Mouse (Mus musculus): ENCODE data around the gene Hspa12b. TPM values are rescaled to one million over a fixed set of nuclear protein-coding genes. Genes with fewer than 3 reads are reported as not detected.
A peak's percentile ranks its signal among the peaks of the same experiment; 100 is the strongest.

Hspa12b gene
- polyA plus RNA-seq, 1 experiment from 2014 or later, result 0.65 TPM

- H3K4me3 ChIP-seq (ENCODE audit: low read depth, low read length), result peak overlapping the region; percentile 58
- no peak for ATAC-seq
- WGBS (ENCODE audit: insufficient replicate concordance), result 37% methylated on average over 26 of the region's 26 CpGs
- H3K9ac ChIP-seq (replicated peaks), result peak overlapping the region; percentile 71
- no peak for DNase-seq
- 0 out of 2 replicates have a peak, but pooled peaks cover 4% of the 10 kb centered on the region for H3K36me3 ChIP-seq (replicated peaks; ENCODE audit: insufficient read depth, low read length)
- H3K27ac ChIP-seq (ENCODE audit: low read depth), result peak overlapping the region; percentile 88
- peaks cover 58% of the 10 kb centered on the region for H3K4me1 ChIP-seq (ENCODE audit: insufficient read depth)
- TF ChIP-seq CTCF (IDR thresholded peaks at IDR 0.05; ENCODE audit: low read depth), result no peak
- no peak for TF ChIP-seq EP300 (IDR thresholded peaks at IDR 0.05; ENCODE audit: low read depth)
- no peaks in the 10 kb centered on the region for H3K9me3 ChIP-seq (ENCODE audit: low read length)
- peaks cover under 1% of the 10 kb centered on the region; the same call in 1 of the 2 replicates for H3K27me3 ChIP-seq (ENCODE audit: insufficient read depth, low read length)
- peak overlapping the region; percentile 90 for H3K4me2 ChIP-seq (ENCODE audit: low read depth, low read length)
Measured at GRCm38 (mm10) chr2:131178828-131179245, 51.8 kb downstream of the Hspa12b start.

GRCm38 (mm10) chr2:131179246-131179886 lies 52.3 kb downstream of the Hspa12b start:
- under 1% methylated on average over 64 of the region's 67 CpGs for WGBS (ENCODE audit: insufficient replicate concordance)
- Histone ChIP-seq H3K27ac (ENCODE audit: low read depth) (peak overlapping the region; percentile 88), H3K27me3 (ENCODE audit: insufficient read depth, low read length) (no peaks in the 10 kb centered on the region; the same call in 1 of the 2 replicates), H3K9ac (replicated peaks) (peak overlapping the region; percentile 71), H3K36me3 (replicated peaks; ENCODE audit: insufficient read depth, low read length) (0 out of 2 replicates have a peak, but pooled peaks cover 4% of the 10 kb centered on the region), H3K4me3 (ENCODE audit: low read depth, low read length) (peak overlapping the region; percentile 58), H3K4me1 (ENCODE audit: insufficient read depth) (peaks cover 54% of the 10 kb centered on the region), H3K9me3 (ENCODE audit: low read length) (no peaks in the 10 kb centered on the region), H3K4me2 (ENCODE audit: low read depth, low read length) (peak overlapping the region; percentile 90)
- no peak; the same call in none of the 2 replicates for TF ChIP-seq CTCF (IDR thresholded peaks at IDR 0.05; ENCODE audit: low read depth)
- no peak for TF ChIP-seq EP300 (IDR thresholded peaks at IDR 0.05; ENCODE audit: low read depth)
- DNase-seq (peak; percentile 73), ATAC-seq (peak; percentile 78)

GRCm38 (mm10) chr2:131179990-131180587 lies 53.0 kb downstream of the Hspa12b start, which contains the start of gene Cenpb:
Gene Cenpb (minus strand): TSS chr2:131180067.
- DNase-seq (peak; percentile 88), ATAC-seq (peak; percentile 90)
- H3K36me3 ChIP-seq (replicated peaks; ENCODE audit: insufficient read depth, low read length), result 0 out of 2 replicates have a peak, but pooled peaks cover 4% of the 10 kb centered on the region
- H3K27me3 ChIP-seq (ENCODE audit: insufficient read depth, low read length), result no peaks in the 10 kb centered on the region
- peak within 1 kb of the TSS; percentile 90 for H3K4me2 ChIP-seq (ENCODE audit: low read depth, low read length)
- H3K4me1 ChIP-seq (ENCODE audit: insufficient read depth), result peaks cover 47% of the 10 kb centered on the region
- 5% methylated on average over 36 of the region's 57 CpGs for WGBS (ENCODE audit: insufficient replicate concordance)
- H3K9ac ChIP-seq (replicated peaks), result peak within 1 kb of the TSS; percentile 71
- H3K9me3 ChIP-seq (ENCODE audit: low read length), result no peaks in the 10 kb centered on the region
- H3K27ac ChIP-seq (ENCODE audit: low read depth), result peak within 1 kb of the TSS; percentile 88
- peak within 1 kb of the TSS; percentile 58 for H3K4me3 ChIP-seq (ENCODE audit: low read depth, low read length)
- peak; percentile 44 for TF ChIP-seq CTCF (IDR thresholded peaks at IDR 0.05; ENCODE audit: low read depth)
- TF ChIP-seq EP300 (IDR thresholded peaks at IDR 0.05; ENCODE audit: low read depth), result no peak

- ATAC-seq (peak; percentile 43), DNase-seq (no peak)
- H3K9me3 ChIP-seq (ENCODE audit: low read length), result no peaks in the 10 kb centered on the region
- H3K4me3 ChIP-seq (ENCODE audit: low read depth, low read length), result peak overlapping the region; percentile 74
- peaks cover 25% of the 10 kb centered on the region for H3K36me3 ChIP-seq (replicated peaks; ENCODE audit: insufficient read depth, low read length)
- peak overlapping the region; percentile 78 for H3K9ac ChIP-seq (replicated peaks)
- H3K27ac ChIP-seq (ENCODE audit: low read depth), result peak overlapping the region; percentile 85
- H3K27me3 ChIP-seq (ENCODE audit: insufficient read depth, low read length), result no peaks in the 10 kb centered on the region
- peak overlapping the region; percentile 86 for H3K4me2 ChIP-seq (ENCODE audit: low read depth, low read length)
- H3K4me1 ChIP-seq (ENCODE audit: insufficient read depth), result peaks cover 37% of the 10 kb centered on the region
- TF ChIP-seq EP300 (IDR thresholded peaks at IDR 0.05; ENCODE audit: low read depth) (no peak), CTCF (IDR thresholded peaks at IDR 0.05; ENCODE audit: low read depth) (no peak)
- WGBS (ENCODE audit: insufficient replicate concordance), result 3% methylated on average over 14 of the region's 14 CpGs
Measured at GRCm38 (mm10) chr2:131186343-131186742, 59.3 kb downstream of the Hspa12b start.

GRCm38 (mm10) chr2:131186771-131187601 lies 59.9 kb downstream of the Hspa12b start, which contains the start of the genes Cdc25b and Spef1:
Gene Cdc25b (plus strand): TSS chr2:131186949.
Gene Spef1 (minus strand): TSS chr2:131187282.
- peak within 1 kb of the TSS; percentile 86 for H3K4me2 ChIP-seq (ENCODE audit: low read depth, low read length)
- peaks cover 37% of the 10 kb centered on the region for H3K4me1 ChIP-seq (ENCODE audit: insufficient read depth)
- peak within 1 kb of the TSS; percentile 78 for H3K9ac ChIP-seq (replicated peaks)
- peak within 1 kb of the TSS; percentile 85 for H3K27ac ChIP-seq (ENCODE audit: low read depth)
- 1% methylated on average over 40 of the region's 43 CpGs for WGBS (ENCODE audit: insufficient replicate concordance)
- H3K27me3 ChIP-seq (ENCODE audit: insufficient read depth, low read length), result no peaks in the 10 kb centered on the region
- H3K4me3 ChIP-seq (ENCODE audit: low read depth, low read length), result peak within 1 kb of the TSS; percentile 74
- TF ChIP-seq EP300 (IDR thresholded peaks at IDR 0.05; ENCODE audit: low read depth), result no peak; the same call in 1 of the 2 replicates
- peak; percentile 46 for TF ChIP-seq CTCF (IDR thresholded peaks at IDR 0.05; ENCODE audit: low read depth)
- H3K36me3 ChIP-seq (replicated peaks; ENCODE audit: insufficient read depth, low read length), result peaks cover 31% of the 10 kb centered on the region
- no peaks in the 10 kb centered on the region for H3K9me3 ChIP-seq (ENCODE audit: low read length)
- DNase-seq (peak; percentile 94), ATAC-seq (peak; percentile 88)

Measured in liver, postnatal 0 days (tissue).